Comparison of ENCODE assay signal across 11 mouse cellular contexts in genomic region chr2:116049710-116050109, GRCm38 (mm10). TPM values are rescaled to one million over a fixed set of nuclear protein-coding genes. Genes with fewer than 3 reads are reported as not detected.
A peak's percentile ranks its signal among the peaks of the same experiment; 100 is the strongest.
DNase-seq lines count a peak whose midpoint lies in the region.
"Had no signal": no experiment of that assay in that cellular context is flagged by ENCODE, and none has a peak within 500 bp of the region (broad histone marks: within the 10 kb centered on the region; RNA-seq: fewer than 3 reads in every experiment).

No protein-coding gene starts in this region.

- 63% methylated on average over 9 of the region's 9 CpGs for WGBS in heart, embryonic 10.5 days

- H3K27ac ChIP-seq in heart, embryonic 10.5 days = peak overlapping the region; percentile 52; the same call in 1 of the 2 replicates
- H3K27ac ChIP-seq: liver, embryonic 15.5 days had no signal

- no peaks in the 10 kb centered on the region for H3K27me3 ChIP-seq in heart, embryonic 10.5 days (ENCODE audit: insufficient read depth, poor library complexity, severe bottlenecking)
- H3K27me3 ChIP-seq: liver, embryonic 15.5 days had no signal

- peaks cover 49% of the 10 kb centered on the region for H3K4me1 ChIP-seq in heart, embryonic 10.5 days
- H3K4me1 ChIP-seq: liver, embryonic 15.5 days had no signal

- no peak overlapping the region for H3K4me3 ChIP-seq in heart, embryonic 10.5 days
- H3K4me3 ChIP-seq: liver, embryonic 15.5 days had no signal

- no peaks in the 10 kb centered on the region for H3K9me3 ChIP-seq in heart, embryonic 10.5 days
- H3K9me3 ChIP-seq: liver, embryonic 15.5 days had no signal

- intact Hi-C loops in left cerebral cortex, postnatal 4 days (cut with DNase I) = no loop called here

- peak; percentile 93 for DNase-seq in heart, adult 11 months
- no peak for DNase-seq in heart, adult 8-10 months (ENCODE audit: low spot score)
- peak; percentile 54 for DNase-seq in 416B (ENCODE audit: low read depth)
- no peak for DNase-seq in heart, embryonic 10.5 days (ENCODE audit: low spot score)
- DNase-seq in kidney, postnatal 14 days = peak; percentile 50
- no peak for DNase-seq in left cerebral cortex, postnatal 4 days
- no peak for DNase-seq in urinary bladder, adult 2 months (ENCODE audit: low spot score)
- no peak for DNase-seq in retina, postnatal 1 day
- DNase-seq: cerebellum, postnatal 14 days; thymus, postnatal 14 days had no signal

- H3K36me3 ChIP-seq in heart, embryonic 10.5 days = peaks cover 34% of the 10 kb centered on the region
- H3K36me3 ChIP-seq: liver, embryonic 15.5 days had no signal

RNA-seq across cellular contexts. Expression of gene Meis2, which starts 15.9 kb away (rescaled TPM):
- total RNA-seq in heart, adult 8-10 months (2022) = 10 to 100 TPM; 24.2 to 31.6 (median 28.8) TPM
- polyA plus RNA-seq in heart, embryonic 10.5 days (2016; fragmentation: Nextera tagmentation; extraction: Ambion mirVana) = 45.2 and 62.7 TPM in 2 replicates
- 100 to 1,000 TPM; 186 to 188 TPM for total RNA-seq in left cerebral cortex, postnatal 4 days (2021)
- 40.7 and 60.6 TPM in 2 replicates for polyA plus RNA-seq in urinary bladder, adult 2 months (2012; rRNA removed)

Comparison
In these comparisons a context has a peak if more than half of its experiments do, and no peak if none do; other contexts are left out.
1. DNase-seq: peak in heart, adult 11 months (single experiment), 416B (single experiment) and kidney, postnatal 14 days (single experiment); none in heart, adult 8-10 months (single experiment), heart, embryonic 10.5 days (single experiment), left cerebral cortex, postnatal 4 days (single experiment), urinary bladder, adult 2 months (single experiment) and retina, postnatal 1 day (single experiment).
2. RNA of gene Meis2, which starts 15.9 kb away (total RNA-seq): 186 to 188 TPM in left cerebral cortex, postnatal 4 days; 24.2 to 31.6 TPM in heart, adult 8-10 months; every median in the first group is over 4 times any median in the second.